Mouse (Mus musculus): ENCODE results near the gene Ap2a1.
A peak's percentile ranks its signal among the peaks of the same experiment; 100 is the strongest.

DNA sequence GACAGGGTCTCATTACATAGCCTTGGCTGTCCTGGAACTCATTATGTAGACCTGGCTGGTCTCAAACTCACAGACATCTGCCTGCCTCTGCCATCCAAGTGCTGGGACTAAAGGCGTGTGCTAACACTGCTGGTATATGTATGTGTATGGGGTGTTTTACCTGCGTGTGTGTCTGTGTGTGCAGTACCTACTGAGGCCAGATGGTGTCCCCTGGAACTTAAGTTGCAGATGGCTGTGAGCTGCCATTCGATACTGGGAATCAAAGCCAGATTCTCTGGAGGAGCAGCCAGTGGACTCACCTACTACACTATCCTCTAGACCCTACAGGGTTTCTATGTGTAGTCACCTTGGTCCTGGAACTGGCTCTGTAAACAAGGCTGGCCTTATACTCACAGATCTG is 3.8 kb downstream of the Ap2a1 start:
- TF ChIP-seq CTCF (IDR thresholded peaks at IDR 0.05; ENCODE audit: low read depth) (peak; percentile 77), EP300 (IDR thresholded peaks at IDR 0.05; ENCODE audit: low read depth) (no peak)

Data from liver, embryonic 14.5 days (tissue).